Mouse (Mus musculus): ENCODE measurements around the gene Strn3.

The Strn3 gene

GRCm38 (mm10) chr12:51691845-51692632, at the start of gene Strn3:
Gene Strn3 (minus strand): TSS chr12:51691897.
- peak; percentile 96 for DNase-seq (ENCODE audit: low read depth, low spot score)

DNA sequence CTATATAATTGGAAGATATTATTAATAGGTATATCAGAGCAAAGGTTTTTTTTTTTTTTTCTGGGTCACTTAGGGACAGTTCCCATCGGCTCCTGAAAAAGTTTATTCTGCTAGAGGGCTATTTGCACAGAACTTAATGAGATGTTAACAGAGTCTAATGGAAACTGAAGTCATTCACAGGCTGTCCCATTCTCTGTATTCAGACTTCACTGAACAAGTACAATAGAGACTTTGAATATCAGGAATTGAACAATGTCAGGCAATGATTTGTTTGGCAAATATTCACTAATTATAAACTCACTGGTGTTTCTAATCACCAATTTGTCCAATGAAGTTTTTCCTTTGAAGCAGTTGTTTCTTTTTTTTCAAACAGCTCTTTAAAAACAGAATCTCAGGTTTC, 45.1 kb upstream of the Strn3 start:
- no peak for DNase-seq (ENCODE audit: low read depth, low spot score)

DNA sequence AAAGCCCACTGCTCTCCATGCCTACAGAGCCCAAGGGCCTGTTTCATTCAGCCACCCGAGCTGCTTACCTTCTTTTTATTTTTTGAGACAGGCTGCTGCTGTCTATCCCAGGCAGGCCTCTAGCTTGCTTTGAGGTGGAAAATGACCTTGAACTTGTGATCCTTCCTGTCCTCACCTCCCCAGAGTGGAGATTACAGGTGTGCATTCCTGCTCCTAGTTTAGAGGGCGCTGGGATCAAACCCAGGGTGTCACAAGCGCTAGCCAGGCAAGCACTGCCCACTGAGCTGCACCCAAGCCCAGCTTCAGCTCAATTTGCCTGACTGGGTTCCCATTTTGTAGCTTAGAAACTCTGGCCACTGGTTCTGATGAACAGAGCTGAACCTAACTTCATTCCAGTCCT, 44.7 kb upstream of the Strn3 start:
- no peak for DNase-seq (ENCODE audit: low read depth, low spot score)

- no peak for DNase-seq (ENCODE audit: low read depth, low spot score)
These were observed 44.2 kb upstream of the Strn3 start for GRCm38 (mm10) chr12:51735840-51736271.

- no peak for DNase-seq (ENCODE audit: low read depth, low spot score)
These were observed 43.0 kb upstream of the Strn3 start for GRCm38 (mm10) chr12:51734605-51735211.

DNA sequence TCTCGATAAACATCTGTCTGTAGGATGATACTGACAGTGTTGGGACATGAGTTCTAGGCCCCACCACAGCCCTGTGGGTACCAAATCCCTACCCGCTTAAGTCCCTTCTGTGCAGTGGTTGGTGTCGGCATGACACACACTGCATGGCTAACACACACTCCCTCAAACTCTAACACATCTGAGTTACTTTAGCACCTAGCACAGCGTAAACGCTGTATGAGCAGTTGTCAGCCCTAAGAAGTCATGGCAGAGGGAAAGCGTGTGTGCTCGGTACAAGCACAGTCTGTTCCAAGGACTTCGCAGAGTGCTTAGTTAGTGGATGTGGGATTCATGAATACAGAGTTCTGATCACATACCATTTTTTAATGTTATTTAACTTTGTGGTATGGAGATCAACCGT, 38.1 kb upstream of the Strn3 start:
- no peak for DNase-seq (ENCODE audit: low read depth, low spot score)

GRCm38 (mm10) chr12:51729058-51729457, 37.4 kb upstream of the Strn3 start:
- DNase-seq (ENCODE audit: low read depth, low spot score): no peak

DNA sequence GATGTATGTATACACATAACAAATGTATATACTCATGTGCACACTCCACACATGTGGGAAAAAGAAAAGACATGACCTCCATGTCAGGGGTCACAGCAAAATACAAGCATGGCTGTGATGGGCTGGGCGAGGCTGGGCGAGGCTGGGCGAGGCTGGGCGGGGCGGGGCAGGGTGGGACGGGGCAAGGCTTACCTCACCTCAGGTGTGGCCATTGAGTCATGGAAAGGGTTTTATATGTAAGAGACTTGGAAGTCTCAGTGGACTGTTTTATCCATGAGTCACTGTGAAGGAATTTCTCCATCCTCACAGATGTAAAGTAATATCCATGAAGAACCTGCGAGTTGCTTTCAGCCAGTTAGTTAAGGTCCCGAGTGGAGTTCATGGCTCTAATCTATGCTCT, 30.1 kb upstream of the Strn3 start:
- no peak for DNase-seq (ENCODE audit: low read depth, low spot score)

DNA sequence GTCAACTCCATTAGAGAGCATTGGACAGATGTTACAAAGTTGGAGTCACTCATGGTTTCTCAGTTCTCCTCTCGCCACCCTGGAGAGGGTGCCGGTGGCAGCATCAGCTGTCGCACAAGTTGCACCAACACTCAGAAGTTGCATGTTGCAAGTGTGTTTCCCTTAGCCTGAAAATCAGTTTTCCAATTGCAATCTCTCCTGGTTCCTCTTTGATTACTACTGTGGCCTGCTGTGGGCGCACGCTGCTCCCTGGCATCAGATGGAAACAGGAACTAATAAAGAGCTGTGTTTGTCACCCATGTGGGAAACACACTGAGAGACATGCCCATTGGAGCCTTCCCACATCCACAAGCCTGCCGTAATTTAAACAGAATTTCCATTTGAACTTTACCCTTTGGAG, 26.9 kb upstream of the Strn3 start:
- DNase-seq (ENCODE audit: low read depth, low spot score): no peak

GRCm38 (mm10) chr12:51712685-51713084, 21.0 kb upstream of the Strn3 start:
- no peak for DNase-seq (ENCODE audit: low read depth, low spot score)

GRCm38 (mm10) chr12:51710154-51710553, 18.5 kb upstream of the Strn3 start:
- no peak for DNase-seq (ENCODE audit: low read depth, low spot score)

DNA sequence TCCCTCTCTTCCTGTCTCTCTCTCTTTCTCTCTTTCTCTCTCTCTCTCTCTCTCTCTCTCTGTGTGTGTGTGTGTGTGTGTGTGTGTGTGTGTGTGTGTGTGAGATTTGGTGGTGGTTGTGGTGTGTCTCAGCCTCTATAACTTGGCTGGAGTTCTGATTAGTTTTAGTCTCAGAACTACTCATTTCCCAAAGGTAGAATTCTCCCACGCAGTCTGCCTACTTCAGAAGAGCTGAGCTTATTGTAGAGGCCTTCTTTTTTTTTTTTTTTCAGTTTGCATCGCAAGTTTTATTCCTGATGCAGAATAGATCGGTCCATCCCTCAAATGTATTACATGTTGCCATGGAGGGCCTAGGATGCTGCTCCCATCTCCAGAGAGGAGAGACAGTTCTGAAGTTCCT, 18.0 kb upstream of the Strn3 start:
- DNase-seq (ENCODE audit: low read depth, low spot score): no peak

DNA sequence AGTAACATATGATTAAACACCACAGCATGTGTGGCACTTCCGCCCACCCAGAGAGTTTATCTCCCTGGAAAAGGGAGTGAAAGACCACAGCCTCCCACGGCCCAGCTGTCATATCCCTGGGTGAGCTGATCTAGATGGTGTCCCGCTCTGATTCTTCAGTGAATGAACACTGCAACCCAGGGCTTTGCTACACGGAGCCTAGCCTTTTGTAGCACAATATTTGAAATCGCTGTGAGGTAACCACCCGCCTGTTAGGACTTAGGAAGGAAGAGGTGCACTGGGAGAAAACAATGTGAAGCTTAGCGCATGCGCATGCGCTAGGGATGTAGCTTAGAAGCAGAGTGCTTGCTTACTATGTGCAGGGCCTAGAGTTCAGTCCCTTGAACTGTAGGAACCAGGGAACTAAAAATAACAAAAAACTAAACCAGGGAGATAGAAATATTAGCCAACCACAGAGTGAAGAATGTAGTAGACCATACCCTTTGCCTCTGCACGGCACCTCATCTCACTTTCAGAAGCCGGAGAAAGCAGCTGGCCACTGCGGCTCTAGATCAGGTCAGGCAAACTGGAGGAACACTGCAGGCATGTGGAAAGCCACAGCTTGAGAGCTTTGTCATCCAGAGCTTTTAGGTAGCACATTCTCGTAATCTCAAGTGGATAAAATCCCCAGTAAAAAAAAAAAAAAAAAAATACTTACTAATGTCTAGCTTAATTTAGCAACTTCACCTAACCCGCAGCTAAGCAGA, 17.4 kb upstream of the Strn3 start:
- DNase-seq (ENCODE audit: low read depth, low spot score): no peak

DNA sequence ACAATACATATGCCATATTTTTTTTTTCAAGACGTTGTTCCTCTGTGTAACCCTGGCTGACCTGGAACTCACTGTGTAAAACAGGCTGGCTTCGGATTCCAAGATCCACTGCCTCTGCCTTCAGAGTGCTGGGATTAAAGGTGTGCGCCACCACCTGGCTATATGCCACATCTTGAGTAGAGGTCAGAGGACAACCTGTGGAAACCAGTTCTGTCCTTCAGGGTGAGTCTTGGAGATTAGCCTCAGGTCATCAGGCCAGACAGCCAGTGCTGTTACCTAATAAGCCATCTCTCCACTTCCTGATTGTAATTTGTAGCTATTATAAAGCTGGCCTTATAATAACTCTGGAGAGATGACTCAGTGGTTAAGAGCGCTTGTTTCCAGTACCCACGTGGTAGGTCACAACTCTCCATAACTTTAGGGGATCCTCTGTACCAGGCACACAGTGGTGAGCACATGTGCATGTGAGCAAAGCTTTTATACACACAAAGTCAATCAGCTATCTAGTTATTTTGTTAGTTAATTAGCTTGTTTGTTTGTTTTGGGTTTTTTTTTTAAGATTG, 15.1 kb upstream of the Strn3 start:
- DNase-seq (ENCODE audit: low read depth, low spot score): no peak

GRCm38 (mm10) chr12:51705778-51706177, 14.1 kb upstream of the Strn3 start:
- DNase-seq (ENCODE audit: low read depth, low spot score): no peak

GRCm38 (mm10) chr12:51704572-51704971, 12.9 kb upstream of the Strn3 start:
- DNase-seq (ENCODE audit: low read depth, low spot score): no peak

DNA sequence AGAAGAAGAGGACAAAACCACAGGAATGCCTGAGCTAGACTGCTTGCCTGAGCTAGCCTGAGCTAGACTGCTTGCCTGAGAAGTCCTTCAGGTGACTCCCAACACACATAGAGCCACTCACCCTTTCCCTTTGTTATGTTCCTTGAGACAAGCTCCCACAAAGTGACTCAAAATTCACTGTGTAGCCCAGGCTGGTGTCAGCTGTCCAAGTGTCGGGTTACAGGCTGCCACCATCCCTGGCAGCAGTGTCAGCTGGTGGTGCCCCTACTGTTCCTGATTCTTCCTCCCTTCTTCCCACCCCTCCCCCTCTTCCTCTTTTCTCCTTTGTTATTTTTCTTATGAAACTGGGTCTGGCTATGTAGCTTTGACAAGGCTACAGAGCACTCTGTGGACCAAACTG, 12.2 kb upstream of the Strn3 start:
- peak; percentile 27 for DNase-seq (ENCODE audit: low read depth, low spot score)

GRCm38 (mm10) chr12:51701723-51702122, 10.0 kb upstream of the Strn3 start:
- no peak for DNase-seq (ENCODE audit: low read depth, low spot score)

GRCm38 (mm10) chr12:51699623-51700393, 8.1 kb upstream of the Strn3 start:
- DNase-seq (ENCODE audit: low read depth, low spot score): no peak

DNA sequence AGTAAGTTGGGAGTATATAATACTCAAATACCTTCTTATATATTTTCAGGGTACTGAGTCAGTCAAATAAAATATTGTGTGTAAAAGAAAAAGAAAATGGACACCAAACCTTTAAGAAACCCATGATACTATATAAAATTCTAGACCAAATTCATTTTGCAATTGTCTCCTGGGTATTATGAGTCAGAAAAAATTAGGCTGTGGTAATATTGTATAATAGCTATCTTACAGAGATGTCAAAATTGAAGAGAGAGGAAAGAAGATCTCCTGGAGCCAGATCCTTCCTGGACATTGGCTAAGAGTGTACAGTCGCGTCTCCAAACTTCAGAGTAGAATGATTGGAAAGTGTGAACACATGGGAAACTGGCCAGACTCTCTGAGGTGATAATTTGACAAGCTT, 4.5 kb upstream of the Strn3 start:
- no peak for DNase-seq (ENCODE audit: low read depth, low spot score)

DNA sequence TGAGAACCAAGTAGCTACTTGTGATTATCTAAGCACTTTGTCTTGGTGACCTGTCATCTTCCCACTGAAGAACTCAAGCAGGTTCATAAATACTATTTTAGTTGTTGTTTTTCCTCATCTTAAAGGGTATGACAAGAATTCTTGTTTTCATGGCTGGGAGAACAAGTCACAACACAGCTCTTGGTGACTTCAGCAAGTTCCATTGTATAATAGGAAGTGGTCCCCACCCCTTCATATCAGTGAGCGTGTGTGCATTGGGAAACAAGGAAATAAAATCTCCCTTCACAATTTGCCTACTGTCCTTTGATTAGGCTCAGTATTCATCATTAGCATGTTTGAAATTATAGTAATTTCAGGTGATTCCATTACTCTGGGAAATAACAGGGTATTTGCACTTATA, 3.3 kb upstream of the Strn3 start:
- no peak for DNase-seq (ENCODE audit: low read depth, low spot score)

DNA sequence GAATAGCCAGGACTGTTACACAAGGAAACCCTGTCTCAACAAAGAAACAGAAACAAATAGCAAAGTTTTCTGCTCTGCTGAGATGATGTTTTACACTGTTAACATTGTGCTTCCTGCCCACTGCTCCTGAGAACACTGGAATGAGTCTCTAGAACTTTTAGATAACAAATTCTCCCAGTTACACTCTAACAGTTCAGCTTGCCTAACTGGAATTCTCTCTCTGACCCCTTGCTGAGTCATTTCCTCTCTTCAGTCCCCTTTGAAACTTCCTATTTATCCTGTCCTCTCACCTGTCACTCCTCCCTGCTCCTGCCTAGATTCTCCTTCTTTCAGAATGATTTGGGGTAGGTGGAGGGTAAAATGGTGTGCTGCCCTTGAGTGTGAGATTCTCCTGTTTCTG, 2.4 kb upstream of the Strn3 start:
- no peak for DNase-seq (ENCODE audit: low read depth, low spot score)
